Mouse (Mus musculus): ENCODE data around the gene Midn. TPM values are rescaled to one million over a fixed set of nuclear protein-coding genes. Genes with fewer than 3 reads are reported as not detected.
A peak's percentile ranks its signal among the peaks of the same experiment; 100 is the strongest.

The Midn gene
- polyA plus RNA-seq, 1 experiment from 2014 or later: 5.7 TPM

DNA sequence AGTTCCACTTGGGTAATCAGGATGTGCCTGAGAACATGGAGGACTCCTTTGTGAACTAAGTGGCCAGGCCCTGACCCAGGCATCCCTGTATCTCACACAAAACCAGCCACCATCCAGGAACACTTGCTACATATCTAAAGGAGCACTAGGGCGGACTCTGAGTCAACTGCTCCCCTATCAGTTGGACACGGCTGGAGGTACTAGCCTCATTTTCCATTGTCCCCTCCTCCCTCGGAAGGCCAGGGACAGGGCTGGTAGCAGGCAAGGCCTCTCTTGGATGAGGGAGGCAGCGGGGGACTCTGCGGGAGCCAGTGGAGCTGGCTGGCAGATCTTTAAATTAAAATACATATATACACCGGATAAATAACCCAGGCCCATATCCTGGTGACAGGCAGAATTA is 45.9 kb downstream of the Midn start:
- ATAC-seq: peak; percentile 50; the same call in 1 of the 2 replicates
- Histone ChIP-seq H3K4me1 (peaks cover 28% of the 10 kb centered on the region), H3K9ac (no peak overlapping the region), H3K36me3 (no peaks in the 10 kb centered on the region), H3K9me3 (replicated peaks) (no peaks in the 10 kb centered on the region), H3K4me2 (no peak overlapping the region), H3K27ac (no peak overlapping the region), H3K4me3 (no peak overlapping the region), H3K27me3 (replicated peaks) (peaks cover 77% of the 10 kb centered on the region)
- WGBS (ENCODE audit: insufficient replicate concordance): 61% methylated on average over 6 of the region's 6 CpGs

DNA sequence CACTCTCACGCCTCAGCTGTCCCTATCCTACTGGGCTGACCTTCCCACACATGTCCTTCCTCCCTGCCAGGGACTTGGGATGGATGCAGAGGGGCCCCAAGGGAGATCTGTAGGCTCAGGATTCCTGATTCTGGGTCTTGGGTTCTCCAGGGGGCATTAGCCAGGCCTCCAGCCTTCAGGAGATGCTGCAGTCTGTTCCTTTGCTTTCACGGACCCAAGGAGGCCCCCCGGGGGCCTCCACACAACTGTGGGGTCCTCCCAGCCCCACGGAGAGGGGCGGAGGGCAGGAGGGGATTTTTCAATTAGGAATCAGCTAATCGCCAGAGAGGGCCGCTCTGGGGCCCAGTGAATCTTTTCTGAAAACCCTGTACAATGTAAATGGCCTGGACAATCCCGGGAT is 46.4 kb downstream of the Midn start:
- peaks cover 73% of the 10 kb centered on the region for H3K27me3 ChIP-seq (replicated peaks)
- H3K4me1 ChIP-seq: peaks cover 28% of the 10 kb centered on the region
- peak overlapping the region; percentile 15; the same call in 1 of the 2 replicates for H3K9ac ChIP-seq
- no peak overlapping the region for H3K4me2 ChIP-seq
- ATAC-seq: no peak
- H3K27ac ChIP-seq: no peak overlapping the region
- WGBS (ENCODE audit: insufficient replicate concordance): 61% methylated on average over 8 of the region's 8 CpGs
- H3K9me3 ChIP-seq (replicated peaks): no peaks in the 10 kb centered on the region
- H3K36me3 ChIP-seq: no peaks in the 10 kb centered on the region
- H3K4me3 ChIP-seq: no peak overlapping the region

DNA sequence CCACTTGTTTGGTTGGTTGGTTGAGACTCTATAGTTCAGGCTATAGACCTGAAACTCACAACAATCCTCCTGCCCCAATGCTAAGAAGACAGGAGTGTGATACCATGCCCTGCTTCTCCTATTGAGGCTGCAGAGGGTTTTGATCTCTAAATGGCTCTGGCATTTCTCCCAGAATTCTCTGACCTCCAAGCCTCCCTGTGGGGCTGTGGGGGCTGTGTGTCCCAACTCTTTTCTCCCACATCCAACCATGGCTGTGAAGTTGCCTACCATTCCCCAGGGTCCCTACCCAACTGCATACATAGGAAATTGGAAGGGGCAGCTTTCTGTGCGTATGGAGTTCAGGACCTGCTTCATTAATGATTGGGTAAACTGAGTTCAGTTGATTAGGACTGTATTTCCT is 48.1 kb downstream of the Midn start:
- Histone ChIP-seq H3K4me1 (peaks cover 17% of the 10 kb centered on the region), H3K27me3 (replicated peaks) (peaks cover 60% of the 10 kb centered on the region), H3K4me3 (no peak overlapping the region), H3K27ac (no peak overlapping the region), H3K9ac (no peak overlapping the region), H3K36me3 (no peaks in the 10 kb centered on the region), H3K9me3 (replicated peaks) (no peaks in the 10 kb centered on the region), H3K4me2 (no peak overlapping the region)
- ATAC-seq: no peak
- 81% methylated on average over 1 of the region's 1 CpGs for WGBS (ENCODE audit: insufficient replicate concordance)

DNA sequence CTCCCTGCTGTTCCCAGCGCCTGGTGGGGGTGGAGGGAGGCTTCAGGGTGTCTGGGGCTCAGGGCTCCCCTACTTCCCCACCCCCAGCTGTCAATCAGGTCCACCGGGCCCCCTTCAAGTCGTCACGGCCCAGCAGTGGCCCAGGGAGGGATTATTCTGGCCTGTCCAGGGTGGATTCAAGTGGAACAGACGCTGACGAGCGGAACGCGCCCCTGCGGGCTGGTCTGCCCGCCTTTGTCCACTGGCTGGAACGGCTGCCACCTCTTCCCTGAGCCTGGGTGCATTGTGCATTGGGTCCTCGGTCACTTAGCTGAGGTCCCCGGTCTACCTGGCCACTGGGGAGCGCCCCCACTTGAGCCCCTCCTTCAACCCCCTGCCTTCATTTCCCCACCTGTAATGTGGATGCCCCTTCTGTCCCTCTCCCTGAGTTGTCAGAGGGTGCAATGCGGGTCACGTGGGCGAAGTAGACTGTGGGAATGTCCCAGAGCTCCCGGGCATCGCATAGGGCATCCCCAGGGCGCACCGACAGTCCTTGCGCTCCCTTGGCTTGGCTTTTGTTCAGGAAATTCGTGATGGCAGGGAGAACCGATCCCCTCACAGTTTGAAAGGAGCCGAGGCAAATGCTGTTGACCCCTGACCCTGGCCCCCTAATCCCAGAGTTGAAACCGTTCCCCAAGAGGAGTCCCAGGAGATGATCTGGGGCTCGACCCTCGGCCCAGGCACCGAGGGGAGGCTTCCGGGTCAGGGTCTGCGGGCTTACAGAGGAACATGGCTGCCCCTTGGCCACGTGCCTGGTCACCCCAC is 48.9 kb downstream of the Midn start:
- Histone ChIP-seq H3K4me2 (no peak overlapping the region), H3K4me3 (no peak overlapping the region), H3K36me3 (no peaks in the 10 kb centered on the region), H3K9me3 (replicated peaks) (no peaks in the 10 kb centered on the region), H3K27ac (no peak overlapping the region), H3K9ac (no peak overlapping the region), H3K4me1 (peaks cover 17% of the 10 kb centered on the region), H3K27me3 (replicated peaks) (peaks cover 52% of the 10 kb centered on the region)
- WGBS (ENCODE audit: insufficient replicate concordance): 74% methylated on average over 33 of the region's 33 CpGs
- ATAC-seq: no peak

DNA sequence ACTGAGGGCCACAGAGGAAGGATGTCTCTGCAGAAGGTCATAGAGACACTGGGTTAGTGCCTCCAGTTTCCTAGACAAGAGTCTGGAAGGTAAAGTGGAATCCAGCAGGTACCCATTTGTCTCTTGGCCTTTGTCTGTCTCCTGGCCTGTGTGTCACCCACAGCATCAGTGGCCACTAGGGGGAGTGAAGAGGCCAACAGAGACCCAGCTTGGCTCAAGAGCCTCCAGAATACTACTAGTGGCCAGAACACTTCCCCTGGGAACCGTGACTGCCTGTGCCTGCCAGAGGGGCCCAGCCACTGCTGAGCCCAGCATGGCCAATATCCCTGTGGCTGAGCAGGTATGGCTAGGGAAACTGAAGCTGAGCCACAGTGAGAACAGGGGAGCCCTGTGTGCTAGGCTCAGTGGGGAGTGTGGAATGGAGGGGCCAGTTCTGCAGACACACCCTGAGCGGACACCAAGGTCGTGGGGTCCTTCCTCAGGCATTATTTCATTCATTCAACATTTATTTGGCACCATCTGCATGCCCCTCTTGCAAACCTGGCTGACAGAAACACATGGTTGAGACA is 51.5 kb downstream of the Midn start:
- Histone ChIP-seq H3K4me2 (no peak overlapping the region), H3K27ac (no peak overlapping the region), H3K36me3 (no peaks in the 10 kb centered on the region), H3K9me3 (replicated peaks) (no peaks in the 10 kb centered on the region), H3K9ac (no peak overlapping the region), H3K27me3 (replicated peaks) (peaks cover 34% of the 10 kb centered on the region; the same call in 1 of the 2 replicates), H3K4me1 (peaks cover 3% of the 10 kb centered on the region; the same call in 1 of the 2 replicates), H3K4me3 (no peak overlapping the region)
- ATAC-seq: peak; percentile 76; the same call in 1 of the 2 replicates
- 40% methylated on average over 3 of the region's 3 CpGs for WGBS (ENCODE audit: insufficient replicate concordance)

DNA sequence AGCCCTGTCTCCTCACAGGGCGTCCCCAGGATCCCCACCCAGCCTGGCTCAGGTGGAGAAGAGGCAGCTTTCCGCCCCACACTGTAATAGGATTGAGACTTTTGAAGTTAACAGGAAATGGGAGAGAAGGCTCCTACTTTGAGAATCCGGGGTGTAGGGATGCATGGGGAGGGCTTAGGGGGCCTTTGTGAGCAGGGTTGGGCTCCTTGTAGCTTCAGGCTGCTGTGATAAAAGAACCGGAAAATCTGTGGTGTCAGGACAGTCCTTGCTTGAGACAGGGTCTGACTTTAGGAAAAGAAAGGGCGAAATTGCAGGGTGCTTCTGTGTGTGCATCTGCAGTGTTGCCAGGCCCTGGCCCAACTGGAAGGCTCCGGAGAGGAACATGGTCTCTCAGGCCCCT is 52.4 kb downstream of the Midn start:
- no peak for ATAC-seq
- no peaks in the 10 kb centered on the region for H3K9me3 ChIP-seq (replicated peaks)
- peaks cover 3% of the 10 kb centered on the region; the same call in 1 of the 2 replicates for H3K4me1 ChIP-seq
- H3K27me3 ChIP-seq (replicated peaks): peaks cover 36% of the 10 kb centered on the region
- no peaks in the 10 kb centered on the region for H3K36me3 ChIP-seq
- H3K4me2 ChIP-seq: no peak overlapping the region
- H3K27ac ChIP-seq: no peak overlapping the region
- no peak overlapping the region for H3K4me3 ChIP-seq
- WGBS (ENCODE audit: insufficient replicate concordance): 60% methylated on average over 6 of the region's 6 CpGs
- no peak overlapping the region for H3K9ac ChIP-seq

DNA sequence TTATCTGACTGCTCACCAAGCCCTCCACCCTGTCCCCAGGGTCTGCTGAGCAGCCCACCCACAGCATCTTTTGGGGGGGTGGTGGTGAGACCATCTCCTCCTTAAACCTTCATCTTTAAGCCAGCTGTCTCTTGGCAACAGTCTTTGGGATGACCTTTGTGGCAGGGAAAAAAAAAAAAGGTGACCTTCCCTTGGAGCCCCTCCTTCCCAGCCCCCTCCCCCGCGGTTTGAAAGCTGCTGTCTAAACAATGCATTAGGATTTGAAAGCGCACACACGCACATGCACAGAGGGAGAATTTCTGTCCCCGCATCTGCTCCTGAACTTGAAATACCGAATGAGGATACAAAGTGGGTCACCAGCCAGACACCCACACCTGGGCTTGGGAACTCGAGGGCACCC is 56.0 kb downstream of the Midn start:
- Histone ChIP-seq H3K27ac (no peak overlapping the region), H3K27me3 (replicated peaks) (peaks cover 49% of the 10 kb centered on the region), H3K4me2 (no peak overlapping the region), H3K36me3 (no peaks in the 10 kb centered on the region), H3K9me3 (replicated peaks) (no peaks in the 10 kb centered on the region), H3K4me3 (no peak overlapping the region), H3K9ac (no peak overlapping the region), H3K4me1 (peaks cover 3% of the 10 kb centered on the region; the same call in 1 of the 2 replicates)
- ATAC-seq: no peak
- WGBS (ENCODE audit: insufficient replicate concordance): 45% methylated on average over 7 of the region's 7 CpGs

DNA sequence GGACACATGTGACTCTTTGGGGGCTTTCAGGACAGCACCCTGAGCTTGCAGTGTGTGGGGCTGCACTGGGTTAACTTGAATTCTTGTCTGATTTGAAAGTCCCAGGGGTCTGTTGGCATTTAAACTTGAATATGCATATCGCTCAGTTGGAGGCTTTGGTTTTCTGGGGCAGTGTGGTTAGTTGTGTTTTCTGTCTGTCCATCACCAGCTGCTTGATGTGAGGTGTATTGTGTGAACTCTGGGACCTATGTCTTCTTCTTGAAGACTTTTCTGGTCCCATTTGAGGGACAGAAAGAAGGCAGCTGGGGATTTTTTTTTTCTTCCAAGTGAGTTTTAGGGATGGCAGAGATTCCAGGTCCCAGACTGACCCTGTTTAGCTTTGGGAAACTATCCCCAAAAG is 59.1 kb downstream of the Midn start:
- no peak overlapping the region for H3K4me3 ChIP-seq
- 54% methylated on average over 1 of the region's 1 CpGs for WGBS (ENCODE audit: insufficient replicate concordance)

DNA sequence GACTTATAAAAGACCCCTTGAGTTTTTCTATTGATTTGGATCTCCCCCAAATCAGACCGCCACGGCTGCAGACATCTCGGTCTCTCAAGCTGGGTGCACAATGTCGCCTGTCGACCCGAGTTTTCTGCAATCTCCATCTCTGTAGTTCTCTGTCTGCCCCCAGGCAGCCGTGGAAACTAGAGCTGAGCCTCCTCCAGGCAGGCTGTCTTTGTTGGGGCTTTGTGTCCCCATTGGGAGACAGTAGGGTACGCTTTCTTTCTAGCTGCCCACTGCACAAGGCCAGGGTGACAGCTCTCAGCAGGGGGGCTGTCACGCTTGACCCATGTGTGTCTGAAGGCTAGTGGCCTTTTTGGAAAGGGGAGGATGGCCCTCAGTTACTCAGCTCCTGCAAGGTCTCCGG is 59.6 kb downstream of the Midn start:
- Histone ChIP-seq H3K27ac (no peak overlapping the region), H3K4me3 (no peak overlapping the region), H3K4me2 (no peak overlapping the region), H3K9me3 (replicated peaks) (no peaks in the 10 kb centered on the region), H3K27me3 (replicated peaks) (peaks cover 50% of the 10 kb centered on the region), H3K36me3 (no peaks in the 10 kb centered on the region), H3K4me1 (no peaks in the 10 kb centered on the region), H3K9ac (no peak overlapping the region)
- ATAC-seq: no peak
- 66% methylated on average over 10 of the region's 10 CpGs for WGBS (ENCODE audit: insufficient replicate concordance)

More for the DNA sequence above, 59.1 kb downstream of the Midn start:
- no peak overlapping the region for H3K9ac ChIP-seq
- H3K27ac ChIP-seq: no peak overlapping the region
- no peak overlapping the region for H3K4me2 ChIP-seq
- no peaks in the 10 kb centered on the region for H3K36me3 ChIP-seq
- H3K9me3 ChIP-seq (replicated peaks): no peaks in the 10 kb centered on the region
- H3K27me3 ChIP-seq (replicated peaks): peaks cover 50% of the 10 kb centered on the region
- no peak for ATAC-seq
- H3K4me1 ChIP-seq: no peaks in the 10 kb centered on the region

Other genes with a start within 250 kb of the Midn start
- gene Med16, start 239.3 kb upstream of the Midn start, polyA plus RNA-seq (2016; fragmentation: Nextera tagmentation; extraction: Ambion mirVana): 26.6 and 27.4 TPM in 2 replicates
- 0.98 and 11.0 TPM in 2 replicates for gene Gm26602, start 237.4 kb upstream of the Midn start, polyA plus RNA-seq (2016; fragmentation: Nextera tagmentation; extraction: Ambion mirVana)
- 0.35 and 0.43 TPM in 2 replicates for gene Kiss1r, start 231.3 kb upstream of the Midn start, polyA plus RNA-seq (2016; fragmentation: Nextera tagmentation; extraction: Ambion mirVana)
- gene R3hdm4, start 227.1 kb upstream of the Midn start, polyA plus RNA-seq (2016; fragmentation: Nextera tagmentation; extraction: Ambion mirVana): 67.5 and 74.1 TPM in 2 replicates
- 5.6 and 6.4 TPM in 2 replicates for gene Arid3a, start 221.2 kb upstream of the Midn start, polyA plus RNA-seq (2016; fragmentation: Nextera tagmentation; extraction: Ambion mirVana)
- gene Wdr18, start 188.1 kb upstream of the Midn start, polyA plus RNA-seq (2016; fragmentation: Nextera tagmentation; extraction: Ambion mirVana): 99.9 and 114 TPM in 2 replicates
- 0.14 TPM in 2 replicates for gene Grin3b, start 177.6 kb upstream of the Midn start, polyA plus RNA-seq (2016; fragmentation: Nextera tagmentation; extraction: Ambion mirVana)
- 17.2 and 17.5 TPM in 2 replicates for gene Tmem259, start 163.9 kb upstream of the Midn start, polyA plus RNA-seq (2016; fragmentation: Nextera tagmentation; extraction: Ambion mirVana)
- 68.2 and 75.4 TPM in 2 replicates for gene Cnn2, start 159.7 kb upstream of the Midn start, polyA plus RNA-seq (2016; fragmentation: Nextera tagmentation; extraction: Ambion mirVana)
- 10.5 and 12.1 TPM in 2 replicates for gene Abca7, start 151.8 kb upstream of the Midn start, polyA plus RNA-seq (2016; fragmentation: Nextera tagmentation; extraction: Ambion mirVana)
- gene Arhgap45, start 131.6 kb upstream of the Midn start, polyA plus RNA-seq (2016; fragmentation: Nextera tagmentation; extraction: Ambion mirVana): 22.3 and 22.8 TPM in 2 replicates
- 142 and 147 TPM in 2 replicates for gene Polr2e, start 108.5 kb upstream of the Midn start, polyA plus RNA-seq (2016; fragmentation: Nextera tagmentation; extraction: Ambion mirVana)
- 682 and 685 TPM in 2 replicates for gene Gpx4, start 101.1 kb upstream of the Midn start, polyA plus RNA-seq (2016; fragmentation: Nextera tagmentation; extraction: Ambion mirVana)
- 15.0 and 15.4 TPM in 2 replicates for gene Sbno2, start 42.7 kb upstream of the Midn start, polyA plus RNA-seq (2016; fragmentation: Nextera tagmentation; extraction: Ambion mirVana)
- 18.6 and 19.8 TPM in 2 replicates for gene Stk11, start 32.5 kb upstream of the Midn start, polyA plus RNA-seq (2016; fragmentation: Nextera tagmentation; extraction: Ambion mirVana)
- 393 and 419 TPM in 2 replicates for gene Atp5d, start 9.6 kb upstream of the Midn start, polyA plus RNA-seq (2016; fragmentation: Nextera tagmentation; extraction: Ambion mirVana)
- 0.94 and 0.96 TPM in 2 replicates for gene Cbarp, start 7.4 kb upstream of the Midn start, polyA plus RNA-seq (2016; fragmentation: Nextera tagmentation; extraction: Ambion mirVana)
- 22.1 and 27.3 TPM in 2 replicates for gene Cirbp, start 17.7 kb downstream of the Midn start, polyA plus RNA-seq (2016; fragmentation: Nextera tagmentation; extraction: Ambion mirVana)
- 14.0 and 16.4 TPM in 2 replicates for gene 1600002K03Rik, start 24.7 kb downstream of the Midn start, polyA plus RNA-seq (2016; fragmentation: Nextera tagmentation; extraction: Ambion mirVana)
- 3.1 and 3.4 TPM in 2 replicates for gene Efna2, start 31.2 kb downstream of the Midn start, polyA plus RNA-seq (2016; fragmentation: Nextera tagmentation; extraction: Ambion mirVana)
- gene Mum1, start 78.2 kb downstream of the Midn start, polyA plus RNA-seq (2016; fragmentation: Nextera tagmentation; extraction: Ambion mirVana): 33.5 and 35.1 TPM in 2 replicates
- gene Ndufs7, start 100.8 kb downstream of the Midn start, polyA plus RNA-seq (2016; fragmentation: Nextera tagmentation; extraction: Ambion mirVana): 296 and 312 TPM in 2 replicates
- 43.0 and 50.0 TPM in 2 replicates for gene Gamt, start 112.7 kb downstream of the Midn start, polyA plus RNA-seq (2016; fragmentation: Nextera tagmentation; extraction: Ambion mirVana)
- 44.3 and 45.9 TPM in 2 replicates for gene Dazap1, start 113.2 kb downstream of the Midn start, polyA plus RNA-seq (2016; fragmentation: Nextera tagmentation; extraction: Ambion mirVana)
- 872 and 920 TPM in 2 replicates for gene Rps15, start 144.2 kb downstream of the Midn start, polyA plus RNA-seq (2016; fragmentation: Nextera tagmentation; extraction: Ambion mirVana)
- 0.17 and 0.22 TPM in 2 replicates for gene Apc2, start 147.7 kb downstream of the Midn start, polyA plus RNA-seq (2016; fragmentation: Nextera tagmentation; extraction: Ambion mirVana)
- gene 2310011J03Rik, start 172.3 kb downstream of the Midn start, polyA plus RNA-seq (2016; fragmentation: Nextera tagmentation; extraction: Ambion mirVana): 46.0 and 46.7 TPM in 2 replicates
- 6.9 and 7.2 TPM in 2 replicates for gene Pcsk4, start 181.2 kb downstream of the Midn start, polyA plus RNA-seq (2016; fragmentation: Nextera tagmentation; extraction: Ambion mirVana)
- 61.4 and 61.6 TPM in 2 replicates for gene Reep6, start 181.7 kb downstream of the Midn start, polyA plus RNA-seq (2016; fragmentation: Nextera tagmentation; extraction: Ambion mirVana)
- 2.4 and 2.9 TPM in 2 replicates for gene Adamtsl5, start 200.1 kb downstream of the Midn start, polyA plus RNA-seq (2016; fragmentation: Nextera tagmentation; extraction: Ambion mirVana)
- gene Plk5, start 208.2 kb downstream of the Midn start, polyA plus RNA-seq (2016; fragmentation: Nextera tagmentation; extraction: Ambion mirVana): 0.06 and 0.10 TPM in 2 replicates
- 2.1 TPM in 2 replicates for gene Mex3d, start 239.4 kb downstream of the Midn start, polyA plus RNA-seq (2016; fragmentation: Nextera tagmentation; extraction: Ambion mirVana)

Measured in liver, embryonic 12.5 days (tissue).